Mouse (Mus musculus) regulatory T cell (primary cell): ENCODE data around the gene 1700037H04Rik.

ENCODE experiments used
- in situ Hi-C: fragments of 300-600 bp; cut with MboI, MseI; formaldehyde crosslinking; loops from one replicate; pipeline ENCODE4 v1.15.1; 2025; ENCODE audit warnings: high pct_unique_total_duplicates

1700037H04Rik gene

DNA sequence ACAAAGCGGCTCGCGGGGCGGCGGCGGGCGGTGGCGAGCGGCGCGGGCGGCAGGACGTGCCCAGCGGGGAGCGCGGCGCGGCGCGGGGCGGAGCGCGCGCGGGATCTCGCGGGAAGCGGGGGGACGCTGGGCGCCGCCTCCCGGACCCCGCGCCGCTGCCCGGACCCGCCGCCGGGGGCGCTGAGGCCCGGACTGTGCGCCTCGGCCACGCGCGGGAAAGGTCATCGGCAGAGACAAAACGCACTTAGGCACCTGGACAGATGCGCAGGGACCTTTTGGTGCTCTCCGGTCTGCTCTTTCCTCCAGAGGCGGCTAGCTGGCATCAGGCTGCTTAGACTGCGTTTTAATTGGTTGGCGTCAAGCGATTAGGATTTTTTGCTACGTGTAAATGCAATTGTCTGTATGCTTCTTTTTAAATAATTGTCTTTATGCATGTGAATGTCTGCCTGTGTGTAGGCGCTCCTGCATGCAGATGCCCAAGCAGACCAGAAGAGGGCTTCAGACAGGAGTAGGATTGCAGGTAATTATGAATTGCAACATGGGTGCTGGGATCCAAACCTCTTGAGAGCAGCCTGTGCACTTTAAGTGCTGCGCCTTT, 20.2 kb upstream of the 1700037H04Rik start, which contains the start of gene Cenpb:
Gene Cenpb, minus strand, starts transcription at position 78 of the 598 bp plus-strand sequence.
- in situ Hi-C loops, result loop anchor here (10.0 to 25.0 kb wide), 3 partner anchors 345 to 1993 kb away; partner anchors contain the start of genes Slc20a1 and Tmem230

DNA sequence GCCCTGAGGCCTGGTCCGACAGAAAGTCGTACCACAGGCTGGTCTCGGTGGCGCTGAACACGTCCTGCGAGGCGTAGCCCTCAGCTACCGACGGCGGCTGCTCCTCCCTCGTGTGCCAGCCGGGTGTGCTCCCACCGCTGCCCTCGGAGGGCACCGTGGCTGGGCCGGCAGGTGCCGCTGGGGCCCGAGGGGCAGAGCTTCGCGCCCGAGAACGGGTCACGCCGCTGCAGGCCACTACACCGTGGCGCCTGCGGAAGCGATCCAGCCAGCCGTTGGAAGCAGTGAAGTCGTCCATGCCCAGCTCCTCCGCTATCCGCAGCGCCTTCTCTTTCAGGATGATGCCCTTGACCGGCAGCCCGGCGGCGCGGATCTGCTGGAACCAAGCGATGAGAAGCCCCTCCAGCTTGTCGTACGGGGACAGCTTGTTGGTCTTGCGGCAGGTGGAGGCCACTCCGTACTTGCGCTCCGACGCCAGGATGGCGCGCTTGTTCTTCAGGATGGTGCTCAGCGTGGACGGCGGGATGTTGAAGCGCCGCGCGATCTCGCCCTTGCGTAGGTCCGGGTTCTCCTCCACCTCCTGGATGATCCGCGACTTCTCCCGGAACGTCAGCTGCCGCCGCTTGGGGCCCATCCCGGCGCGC, 19.5 kb upstream of the 1700037H04Rik start:
- in situ Hi-C loops, result loop anchor here (10.0 to 25.0 kb wide), 2 partner anchors 1065 to 1992 kb away; partner anchors contain the start of genes Slc20a1 and Tmem230

DNA sequence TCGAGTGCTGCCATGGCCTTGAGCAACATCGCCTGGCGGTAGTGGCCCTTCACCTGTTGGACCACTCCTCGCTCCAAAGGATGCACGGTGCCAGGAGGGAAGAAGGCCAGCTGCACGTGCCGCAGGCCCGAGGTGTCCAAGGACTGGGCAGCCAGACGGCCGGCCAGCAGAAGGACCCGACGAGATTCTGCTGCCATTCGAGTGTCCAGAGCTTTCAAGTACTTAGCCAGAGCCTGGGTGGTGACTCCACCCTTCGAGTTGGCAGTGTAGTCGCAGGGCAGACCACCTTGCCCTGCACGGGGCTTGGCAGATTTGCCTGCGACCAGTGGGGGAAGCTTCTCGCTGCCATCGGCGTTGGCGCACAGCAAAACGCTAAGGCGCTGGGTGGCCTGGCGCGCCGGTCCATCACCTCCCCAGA, 19.0 kb upstream of the 1700037H04Rik start:
- in situ Hi-C loops, result loop anchor here (10.0 to 25.0 kb wide), 2 partner anchors 1066 to 1992 kb away; partner anchors contain the start of genes Slc20a1 and Tmem230

DNA sequence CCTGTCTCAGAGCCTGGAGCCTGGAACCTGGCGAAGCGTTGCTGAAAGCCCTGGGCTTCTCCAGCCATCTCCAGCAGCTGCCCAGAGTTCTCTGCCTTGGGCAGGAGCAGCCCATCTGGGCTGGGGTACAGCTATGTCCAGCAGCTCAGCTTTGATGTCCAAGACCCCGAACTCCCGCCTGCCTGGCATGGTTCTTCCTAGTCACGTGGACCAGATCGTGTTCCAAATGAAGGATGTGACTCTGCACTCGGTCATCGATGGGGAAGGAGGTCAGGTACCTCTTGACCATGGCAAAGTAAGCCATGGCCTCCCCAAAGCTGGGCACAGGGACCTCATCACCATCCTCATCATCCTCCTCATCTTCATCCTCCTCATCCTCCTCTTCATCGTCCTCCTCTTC, 18.1 kb upstream of the 1700037H04Rik start:
- in situ Hi-C loops, result loop anchor here (10.0 to 25.0 kb wide), 2 partner anchors 1067 to 1991 kb away; partner anchors contain the start of genes Slc20a1 and Tmem230

DNA sequence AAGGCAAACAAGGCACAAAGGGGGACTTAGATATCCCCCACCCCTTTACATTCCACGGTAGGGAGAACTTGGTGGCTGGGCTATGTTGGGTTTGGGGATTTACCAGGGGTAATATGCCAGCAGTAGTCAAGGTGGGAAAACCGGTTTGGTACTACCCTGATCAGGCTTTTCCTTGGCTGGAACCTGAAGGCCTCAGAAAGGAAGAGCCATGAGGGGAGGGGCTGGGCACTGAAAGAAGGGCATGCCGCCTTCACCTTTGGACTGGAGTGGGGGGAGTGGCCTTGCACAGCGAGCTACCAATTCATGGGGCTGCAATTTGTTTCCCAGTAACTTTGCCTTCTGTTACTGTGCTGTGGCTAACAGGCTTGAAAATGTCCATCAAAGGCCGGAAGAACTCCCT, 16.6 kb upstream of the 1700037H04Rik start:
- in situ Hi-C loops, result loop anchor here (10.0 to 25.0 kb wide), 2 partner anchors 1068 to 1989 kb away; partner anchors contain the start of genes Slc20a1 and Tmem230

DNA sequence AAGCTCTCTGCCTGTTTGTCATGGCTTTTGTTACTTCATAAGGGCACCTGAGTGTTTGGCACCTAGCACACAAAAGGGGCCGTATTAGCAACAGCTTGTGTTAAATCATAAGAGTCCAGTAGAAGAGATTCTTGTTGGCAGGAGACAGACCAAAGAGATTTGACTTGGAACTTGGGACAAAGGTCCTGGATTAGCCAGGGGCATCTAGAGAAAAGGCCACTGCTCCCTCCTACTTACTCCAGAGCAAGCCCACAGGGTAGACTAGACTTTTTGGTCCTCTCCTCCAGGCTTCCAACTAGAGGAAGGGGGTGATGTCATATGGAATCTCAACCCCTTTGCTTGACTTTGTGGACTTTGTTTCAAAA, 16.0 kb upstream of the 1700037H04Rik start:
- in situ Hi-C loops, result loop anchor here (10.0 to 25.0 kb wide), 2 partner anchors 1069 to 1989 kb away; partner anchors contain the start of genes Slc20a1 and Tmem230

DNA sequence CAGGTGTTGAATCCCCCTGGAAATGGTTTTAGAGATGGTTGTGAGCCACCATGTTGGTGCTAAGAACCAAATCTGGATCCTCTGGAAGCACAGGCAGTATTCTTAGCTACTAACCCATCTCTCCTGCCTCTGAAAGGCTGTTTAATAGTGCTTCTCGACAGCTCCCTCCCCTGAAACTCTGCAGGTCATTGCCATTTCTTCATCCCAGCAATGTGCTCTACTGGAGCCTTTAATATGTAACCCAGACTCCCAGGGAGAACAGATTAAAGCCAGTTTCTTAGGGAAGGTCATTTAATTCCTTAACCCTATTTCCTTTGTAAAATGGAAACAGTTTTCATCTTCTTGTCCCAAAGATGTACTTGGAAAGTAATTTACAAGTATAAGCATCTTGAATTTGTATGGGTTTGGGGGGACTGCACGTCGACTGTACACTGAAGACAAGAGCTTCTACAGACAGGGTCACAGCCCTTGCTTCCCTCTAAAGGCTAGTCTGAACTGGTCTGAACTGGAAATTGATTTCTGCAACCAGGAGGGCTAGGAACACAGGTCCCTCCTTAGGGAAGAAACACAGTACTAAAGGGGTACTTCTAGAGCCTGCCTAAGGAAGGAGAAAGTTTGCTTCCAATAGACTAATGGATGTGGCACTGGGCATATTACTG, 15.5 kb upstream of the 1700037H04Rik start:
- in situ Hi-C loops, result loop anchor here (10.0 to 25.0 kb wide), 2 partner anchors 1069 to 1988 kb away; partner anchors contain the start of genes Slc20a1 and Tmem230

DNA sequence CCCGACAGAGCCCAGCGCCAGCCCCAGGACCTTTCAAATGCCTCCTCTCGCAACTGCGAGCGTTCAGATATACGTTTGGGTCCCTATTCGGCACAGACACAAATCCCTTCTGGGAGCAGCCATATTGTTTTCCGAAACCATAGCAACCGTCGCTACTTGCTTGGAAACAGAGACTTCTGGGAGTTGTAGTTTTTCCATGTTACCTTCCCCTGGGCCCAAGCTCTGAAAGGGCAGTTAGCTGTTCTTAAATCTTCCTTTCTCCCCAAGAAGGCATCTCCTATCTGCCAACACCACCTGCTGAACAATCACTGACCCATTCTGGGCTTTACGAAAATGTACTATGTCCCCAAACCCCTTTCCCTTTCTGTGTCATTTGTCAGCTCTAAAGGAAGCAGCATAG, 14.8 kb upstream of the 1700037H04Rik start:
- in situ Hi-C loops, result loop anchor here (10.0 to 25.0 kb wide), 2 partner anchors 1070 to 1987 kb away; partner anchors contain the start of genes Slc20a1 and Tmem230

DNA sequence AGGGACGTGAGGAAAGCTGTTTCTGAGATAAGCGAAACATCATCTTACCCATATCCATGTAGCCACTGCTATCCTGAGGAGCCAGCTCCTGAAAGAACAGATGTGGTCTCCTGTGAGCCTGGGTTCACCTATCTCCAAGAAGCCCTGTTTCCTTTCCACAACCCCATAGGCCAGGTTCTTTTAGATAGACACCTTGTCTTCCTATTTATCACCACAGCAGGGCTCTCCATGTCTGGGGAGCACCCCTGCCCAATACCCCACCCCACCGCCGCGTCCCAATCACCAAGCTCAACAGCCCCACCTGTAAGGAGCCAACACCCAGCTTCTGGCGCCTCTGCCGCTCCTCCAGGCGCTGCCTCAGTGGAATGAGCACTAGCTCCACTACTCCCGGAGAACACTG, 12.4 kb upstream of the 1700037H04Rik start:
- in situ Hi-C loops, result loop anchor here (10.0 kb wide), 1 partner anchor 1072 kb away; the partner anchor contains the start of gene Tmem230

DNA sequence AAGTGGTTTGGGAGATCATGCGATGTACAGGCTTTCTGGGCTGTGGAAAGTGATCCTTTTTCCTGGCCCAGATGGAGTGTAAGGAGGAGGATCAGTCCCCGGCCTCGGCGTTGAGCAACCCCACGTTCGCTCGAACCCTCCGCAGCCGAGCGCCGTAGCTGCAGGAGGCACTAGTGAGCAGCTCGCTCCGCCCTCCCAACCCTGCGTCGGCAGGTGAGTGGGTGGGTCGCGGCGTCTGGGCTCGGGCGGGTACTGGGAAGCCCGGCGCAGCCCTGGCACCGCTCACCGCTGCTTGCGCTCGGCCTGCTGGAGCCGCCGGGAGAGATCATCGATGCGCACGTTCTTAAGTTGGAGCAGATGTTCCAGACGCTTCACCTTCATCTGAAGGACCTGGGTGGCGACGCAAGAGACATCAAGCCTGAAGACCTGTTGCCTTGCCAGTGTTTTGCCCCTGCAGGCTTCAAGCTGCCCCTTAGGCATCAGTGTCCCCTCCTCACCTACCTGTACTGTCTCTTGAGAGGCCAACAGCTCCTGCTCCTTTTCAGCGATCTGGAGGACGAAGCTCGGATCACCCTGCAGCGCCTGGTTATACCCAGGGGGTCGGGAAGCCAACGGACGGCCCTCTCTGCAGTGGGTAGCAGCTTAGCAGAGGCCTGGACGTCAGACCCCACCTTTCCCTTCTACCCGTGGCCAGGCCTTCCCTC, 11.7 kb upstream of the 1700037H04Rik start:
- in situ Hi-C loops, result loop anchor here (10.0 kb wide), 1 partner anchor 1073 kb away; the partner anchor contains the start of gene Tmem230

DNA sequence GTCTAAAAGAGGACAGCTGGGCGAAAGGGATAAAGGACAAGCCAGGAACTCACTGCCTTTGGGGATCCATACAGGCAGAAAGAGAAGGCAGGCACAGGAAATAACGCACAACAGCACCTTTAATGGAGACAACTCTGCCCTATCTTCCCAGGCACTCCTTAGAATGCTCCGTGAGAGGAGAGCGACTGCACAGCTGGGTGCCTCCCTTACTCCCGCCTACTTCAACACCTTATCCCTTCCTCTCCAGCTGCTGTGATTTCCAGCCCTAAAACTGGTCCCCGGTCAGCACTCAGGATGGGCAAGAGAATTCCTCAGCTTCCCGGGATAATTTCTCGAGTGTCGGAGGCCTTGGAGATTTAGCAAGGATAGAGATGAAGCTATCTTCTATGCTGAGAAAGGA, 11.1 kb upstream of the 1700037H04Rik start:
- in situ Hi-C loops, result loop anchor here (10.0 kb wide), 1 partner anchor 1074 kb away; the partner anchor contains the start of gene Tmem230

DNA sequence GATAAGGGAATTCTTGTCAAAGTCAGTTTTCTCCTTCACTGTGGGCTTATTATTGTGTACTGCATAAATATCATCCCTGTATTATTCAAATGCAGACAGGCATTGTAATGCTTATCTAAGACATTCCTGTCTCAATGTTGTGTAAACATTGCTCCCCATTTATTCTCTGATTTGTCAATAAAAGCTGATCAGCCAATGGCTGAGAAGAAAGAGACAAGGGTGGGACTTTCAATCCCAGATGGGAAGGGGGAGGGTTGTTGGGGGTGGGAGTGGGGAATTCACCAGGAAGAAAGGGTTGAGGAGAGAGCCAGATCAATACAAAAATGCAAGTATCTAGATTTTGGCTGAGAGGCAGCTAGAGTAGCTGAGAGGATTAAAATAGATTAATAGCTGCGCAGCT, 9.0 kb upstream of the 1700037H04Rik start:
- in situ Hi-C loops, result no loop called here

DNA sequence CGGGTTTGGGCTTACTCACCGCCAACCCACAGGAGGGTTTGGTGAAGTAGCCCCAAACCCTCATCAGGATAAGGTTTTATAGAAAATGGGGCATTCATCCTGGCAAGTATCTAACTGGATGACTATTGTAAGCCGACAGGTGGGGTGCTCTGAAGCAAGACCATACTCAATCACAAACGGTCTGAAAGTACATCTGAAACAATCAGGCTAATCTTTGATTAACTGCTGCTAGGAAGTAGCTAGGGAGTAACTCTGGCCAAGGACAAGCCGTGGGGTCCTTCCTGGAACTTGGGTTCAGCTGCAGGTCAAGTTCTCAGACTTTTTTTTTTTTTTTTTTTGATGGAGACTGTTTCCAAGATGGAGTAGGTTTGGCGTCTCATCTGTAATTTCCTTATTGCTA, 8.1 kb upstream of the 1700037H04Rik start:
- in situ Hi-C loops, result no loop called here

DNA sequence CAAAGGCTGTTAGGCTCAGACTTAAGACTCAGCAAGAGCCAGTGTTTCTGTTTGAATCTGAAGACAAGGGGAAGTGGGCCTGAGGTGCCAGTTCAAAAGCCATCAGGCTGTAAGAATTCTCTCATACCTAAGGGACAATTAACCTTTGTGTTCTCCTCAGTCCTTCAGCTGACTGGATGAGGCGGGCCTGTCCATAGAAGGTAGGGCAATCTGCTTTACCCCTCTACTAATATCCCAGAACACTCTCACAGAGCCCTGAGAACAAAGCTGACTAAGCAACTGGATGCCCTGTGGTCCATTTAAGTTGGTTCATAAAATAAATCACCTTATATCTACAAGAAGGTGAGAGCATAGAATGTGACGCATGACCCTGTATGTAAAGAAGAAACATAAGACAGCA, 6.3 kb upstream of the 1700037H04Rik start:
- in situ Hi-C loops, result no loop called here

DNA sequence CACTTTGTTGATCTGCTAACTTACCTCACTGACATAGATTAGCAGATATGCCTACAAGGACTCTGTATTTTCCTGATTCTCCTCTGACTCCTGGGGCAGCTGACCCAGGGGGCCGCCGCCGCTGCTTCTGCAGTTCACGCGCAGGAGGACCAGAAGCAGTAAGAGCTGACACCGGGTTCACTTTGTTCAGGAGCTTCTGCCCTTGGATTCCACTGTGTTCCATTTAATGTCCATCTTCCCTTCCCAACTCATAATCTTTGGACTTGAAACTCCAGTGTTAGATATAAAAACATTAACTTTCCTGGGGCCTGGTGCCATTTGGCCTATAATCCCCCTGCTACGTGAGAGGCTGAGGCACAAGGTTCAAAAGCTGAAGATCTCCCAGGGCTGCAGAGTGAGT, 4.0 kb upstream of the 1700037H04Rik start:
- in situ Hi-C loops, result no loop called here

DNA sequence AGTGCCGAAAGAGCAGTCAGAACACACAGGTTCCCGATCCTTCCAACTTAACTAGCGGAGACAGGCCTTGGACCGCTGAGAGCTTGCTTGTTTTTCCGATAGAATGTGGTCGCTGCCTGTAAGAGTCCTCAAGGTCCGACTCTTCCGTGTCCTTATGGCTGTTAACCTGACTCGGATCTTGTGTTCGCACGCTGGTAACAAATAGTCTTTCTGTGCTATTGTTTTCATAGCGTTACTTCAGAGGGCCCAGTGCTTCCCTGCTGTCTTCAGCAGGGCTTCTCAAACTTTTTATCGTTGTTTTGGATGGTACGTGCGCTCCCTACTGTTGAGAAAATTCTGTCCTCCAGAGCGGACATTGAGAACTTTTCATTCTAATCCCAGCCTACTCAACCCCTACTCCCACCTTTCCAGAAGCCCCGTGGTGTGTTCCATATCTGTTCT, 810 bp upstream of the 1700037H04Rik start:
- in situ Hi-C loops, result no loop called here

DNA sequence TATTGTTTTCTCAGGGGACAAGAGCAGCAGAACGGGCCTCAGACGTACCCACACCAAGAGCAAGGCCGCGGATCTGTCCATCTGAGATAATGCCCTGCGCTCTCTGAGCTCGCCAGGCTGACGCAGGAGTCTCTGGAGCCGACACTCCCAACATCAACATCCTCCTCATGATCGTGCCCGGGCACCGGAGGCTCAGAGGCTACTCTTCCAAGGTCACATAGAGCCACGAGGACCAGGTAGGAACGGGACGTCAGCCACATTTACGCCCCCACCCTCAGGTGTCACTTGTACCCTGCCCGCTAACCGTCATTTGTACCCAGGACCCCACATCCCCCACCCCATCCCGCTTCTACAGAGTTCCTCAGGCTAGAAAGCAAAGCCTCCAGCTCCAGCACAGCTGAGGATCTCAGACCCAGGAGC, 380 bp downstream of the 1700037H04Rik start:
- in situ Hi-C loops, result no loop called here

DNA sequence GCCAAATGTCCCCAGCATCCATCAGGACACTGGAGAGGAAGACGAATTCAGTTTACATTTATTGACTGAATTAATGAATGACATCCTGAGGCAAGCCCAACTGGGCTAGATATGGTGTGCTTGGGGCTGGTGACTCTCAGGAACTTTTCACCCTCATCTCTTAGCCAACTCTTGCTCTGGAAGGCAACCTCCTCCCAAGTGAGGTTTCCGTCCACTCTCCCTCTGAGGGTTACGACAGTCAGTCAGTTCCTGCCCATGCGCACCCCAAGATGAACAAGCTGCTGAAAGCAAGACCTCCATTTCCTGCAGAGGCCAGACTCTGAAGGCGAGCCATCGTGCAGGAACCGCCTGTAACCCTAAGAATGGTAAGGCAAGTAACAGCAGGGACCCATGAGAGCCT, 2.9 kb downstream of the 1700037H04Rik start:
- in situ Hi-C loops, result no loop called here

DNA sequence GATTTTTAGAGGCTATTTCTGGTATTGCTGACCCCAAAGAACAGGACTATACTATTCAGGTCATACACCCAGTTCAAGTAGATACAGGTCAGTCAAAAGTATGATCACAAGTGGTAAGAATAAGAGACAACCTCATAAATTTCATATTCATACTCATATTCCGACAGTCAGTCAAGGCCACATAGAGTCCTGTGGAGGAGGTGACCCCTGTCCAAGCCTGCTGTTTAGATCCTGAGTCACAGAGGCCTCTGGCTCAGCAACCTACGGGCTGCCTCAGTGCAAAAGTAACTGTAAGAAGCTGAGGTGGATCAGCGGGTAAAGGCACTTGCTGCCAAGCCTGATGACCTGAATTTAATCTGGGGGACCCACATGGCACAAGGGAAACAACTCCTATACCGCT, 5.8 kb downstream of the 1700037H04Rik start:
- in situ Hi-C loops, result no loop called here

DNA sequence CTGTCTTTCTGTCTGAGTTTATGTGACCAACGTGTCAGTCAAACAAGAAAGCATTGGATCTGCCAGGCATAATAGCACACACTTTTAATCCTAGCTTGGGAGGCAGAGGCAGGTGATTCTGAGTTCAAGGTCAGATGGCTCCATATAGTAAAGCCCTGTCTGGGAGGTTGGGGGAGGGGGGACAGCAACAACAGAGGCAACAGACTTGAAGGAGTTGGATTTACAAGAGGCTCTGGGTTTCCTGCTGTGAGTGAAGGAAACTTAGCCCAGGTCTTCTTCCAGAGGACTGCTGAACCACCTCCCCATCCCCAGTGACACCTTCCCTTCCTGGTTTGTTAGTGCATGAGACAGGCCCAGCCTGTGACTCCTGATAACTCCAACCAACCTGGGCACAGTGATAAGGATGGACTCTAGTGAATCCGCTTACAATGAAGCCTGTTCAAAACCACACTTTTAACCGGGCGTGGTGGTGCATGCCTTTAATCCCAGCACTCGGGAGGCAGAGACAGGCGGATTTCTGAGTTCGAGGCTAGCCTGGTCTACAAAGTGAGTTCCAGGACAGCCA, 7.6 kb downstream of the 1700037H04Rik start:
- in situ Hi-C loops, result no loop called here

DNA sequence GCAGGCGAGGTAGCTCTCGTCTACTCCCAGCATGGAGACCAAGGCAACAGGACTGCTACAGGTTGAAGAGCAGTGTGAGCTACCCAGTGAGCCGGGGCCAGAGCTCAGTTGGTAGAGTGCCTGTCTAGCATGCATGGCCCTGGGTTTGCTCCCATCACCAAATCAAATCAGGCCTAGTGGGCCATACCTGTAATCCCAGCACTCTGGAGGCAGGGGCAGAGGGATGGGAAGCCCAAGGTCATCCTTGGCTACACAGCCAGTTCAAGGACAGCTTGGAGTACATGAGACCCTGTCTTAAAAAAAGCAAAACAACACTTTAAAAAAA, 10.7 kb downstream of the 1700037H04Rik start:
- in situ Hi-C loops, result no loop called here
